ENCODE assay signal across 8 mouse cellular contexts in genomic region chr7:47023530-47023929, GRCm38 (mm10). TPM values are rescaled to one million over a fixed set of nuclear protein-coding genes. Genes with fewer than 3 reads are reported as not detected.
A peak's percentile ranks its signal among the peaks of the same experiment; 100 is the strongest.
DNase-seq lines count a peak whose midpoint lies in the region; ATAC-seq and TF ChIP-seq lines count a peak whose summit lies in the region.

No protein-coding gene starts in this region.

- H3K4me2 ChIP-seq in heart, postnatal 0 days (ENCODE audit: low read depth, low read length) = no peak overlapping the region
- H3K4me2 ChIP-seq in lung, embryonic 14.5 days = no peak overlapping the region

- H3K9ac ChIP-seq in heart, postnatal 0 days (replicated peaks; ENCODE audit: low read depth, low read length) = no peak overlapping the region
- H3K9ac ChIP-seq in lung, embryonic 14.5 days = no peak overlapping the region

- H3K9me3 ChIP-seq in heart, postnatal 0 days (replicated peaks; ENCODE audit: control insufficient read depth, low read length) = no peaks in the 10 kb centered on the region
- H3K9me3 ChIP-seq in lung, embryonic 14.5 days (ENCODE audit: low read depth, low read length) = no peaks in the 10 kb centered on the region

- TF ChIP-seq CTCF in bone marrow macrophage, adult 2 months (IDR thresholded peaks at IDR 0.05; ENCODE audit: low read depth, low read length) = peak; percentile 95
- TF ChIP-seq CTCF in heart, postnatal 0 days (IDR thresholded peaks at IDR 0.05; ENCODE audit: low read depth) = peak; percentile 92
- TF ChIP-seq CTCF in lung, embryonic 14.5 days (IDR thresholded peaks at IDR 0.05; ENCODE audit: low read depth) = peak; percentile 90

- no peak for TF ChIP-seq EP300 in heart, postnatal 0 days (IDR thresholded peaks at IDR 0.05; ENCODE audit: low read depth)

- 9% methylated on average over 6 of the region's 6 CpGs for whole genome bisulfite sequencing in heart, postnatal 0 days
- 3% methylated on average over 6 of the region's 6 CpGs for WGBS in large intestine, adult 2 months
- 11% methylated on average over 6 of the region's 6 CpGs for WGBS in lung, embryonic 14.5 days

- no peaks in the 10 kb centered on the region for H3K36me3 ChIP-seq in heart, postnatal 0 days (replicated peaks; ENCODE audit: control insufficient read depth, insufficient read depth, low read length)
- H3K36me3 ChIP-seq in lung, embryonic 14.5 days (ENCODE audit: insufficient read depth) = no peaks in the 10 kb centered on the region

- peaks cover 10% of the 10 kb centered on the region for H3K4me1 ChIP-seq in bone marrow macrophage, adult 2 months (ENCODE audit: control insufficient read depth, insufficient read depth, low read length)
- peaks cover 6% of the 10 kb centered on the region; the same call in 1 of the 2 replicates for H3K4me1 ChIP-seq in heart, postnatal 0 days (ENCODE audit: control insufficient read depth, insufficient read depth)
- H3K4me1 ChIP-seq in lung, embryonic 14.5 days (ENCODE audit: insufficient read depth) = no peaks in the 10 kb centered on the region

- ATAC-seq in erythroblast, adult 5-6 weeks (replicated peaks; ENCODE audit: low FRiP score, poor library complexity, severe bottlenecking) = peak; percentile 83
- peak; percentile 55 for ATAC-seq in heart, postnatal 0 days (ENCODE audit: insufficient read depth, low read depth)
- no peak for ATAC-seq in lung, embryonic 14.5 days (ENCODE audit: insufficient read depth)

- no peak for TF ChIP-seq POLR2A in bone marrow macrophage, adult 2 months (IDR thresholded peaks at IDR 0.05; ENCODE audit: borderline replicate concordance, low read depth, low read length)

- no peak overlapping the region for H3K4me3 ChIP-seq in bone marrow macrophage, adult 2 months (ENCODE audit: insufficient read depth, low read length)
- H3K4me3 ChIP-seq in heart, postnatal 0 days (ENCODE audit: low read depth, low read length) = no peak overlapping the region
- no peak overlapping the region for H3K4me3 ChIP-seq in lung, embryonic 14.5 days (ENCODE audit: low read depth, low read length)

- DNase-seq in ES-CJ7 (ENCODE audit: low read depth, low spot score) = peak; percentile 81
- DNase-seq in heart, postnatal 0 days (ENCODE audit: low spot score) = peak; percentile 78
- DNase-seq in large intestine, adult 2 months (ENCODE audit: low read depth, low spot score) = peak; percentile 63
- DNase-seq in lung, embryonic 14.5 days = peak; percentile 93
- peak; percentile 86 for DNase-seq in retina, embryonic 14.5 days (ENCODE audit: low spot score)
- DNase-seq in thymus, postnatal 36 days = peak; percentile 79 to 84

- no peaks in the 10 kb centered on the region for H3K27me3 ChIP-seq in heart, postnatal 0 days (ENCODE audit: control insufficient read depth, insufficient read depth, low read length)
- no peaks in the 10 kb centered on the region for H3K27me3 ChIP-seq in lung, embryonic 14.5 days (ENCODE audit: insufficient read depth, low read length)

- H3K27ac ChIP-seq in bone marrow macrophage, adult 2 months (ENCODE audit: insufficient read depth, low read depth, low read length) = no peak overlapping the region
- no peak overlapping the region for H3K27ac ChIP-seq in heart, postnatal 0 days (ENCODE audit: low read depth)
- no peak overlapping the region for H3K27ac ChIP-seq in lung, embryonic 14.5 days (ENCODE audit: low read depth)

RNA-seq across cellular contexts. Expression of gene Spty2d1, which starts 15.3 kb away (rescaled TPM):
- polyA plus RNA-seq in bone marrow macrophage, adult 2 months (2012; ENCODE audit: insufficient read depth, insufficient read length, missing spikeins) = 12.6 and 14.8 TPM in 2 replicates
- 11.9 and 17.3 TPM in 2 replicates for total RNA-seq in erythroblast, adult 5-6 weeks (2015; ENCODE audit: low replicate concordance)
- 13.6 and 20.6 TPM in 2 replicates for total RNA-seq in erythroblast, adult 5-6 weeks (2017; ENCODE audit: low replicate concordance)
- total RNA-seq in heart, postnatal 0 days (2014; rRNA removed; ENCODE audit: low replicate concordance) = 8.7 and 9.4 TPM in 2 replicates
- polyA plus RNA-seq in heart, postnatal 0 days (2015; fragmentation: Nextera tagmentation; extraction: Ambion mirVana) = 7.7 and 7.8 TPM in 2 replicates
- polyA plus RNA-seq in large intestine, adult 2 months (2012; rRNA removed) = 3.8 and 6.2 TPM in 2 replicates
- polyA plus RNA-seq in lung, embryonic 14.5 days (2014; fragmentation: Nextera tagmentation; extraction: Ambion mirVana) = 23.6 and 23.8 TPM in 2 replicates

RNA-seq across cellular contexts. Expression of gene Tmem86a, which starts 26.9 kb away (rescaled TPM):
- 100 and 103 TPM in 2 replicates for polyA plus RNA-seq in bone marrow macrophage, adult 2 months (2012; ENCODE audit: insufficient read depth, insufficient read length, missing spikeins)
- 3.3 and 10.0 TPM in 2 replicates for total RNA-seq in erythroblast, adult 5-6 weeks (2015; ENCODE audit: low replicate concordance)
- total RNA-seq in erythroblast, adult 5-6 weeks (2017; ENCODE audit: low replicate concordance) = 2.9 and 3.5 TPM in 2 replicates
- total RNA-seq in heart, postnatal 0 days (2014; rRNA removed; ENCODE audit: low replicate concordance) = 12.8 and 18.5 TPM in 2 replicates
- polyA plus RNA-seq in heart, postnatal 0 days (2015; fragmentation: Nextera tagmentation; extraction: Ambion mirVana) = 32.0 and 32.3 TPM in 2 replicates
- 52.8 and 183 TPM in 2 replicates for polyA plus RNA-seq in large intestine, adult 2 months (2012; rRNA removed)
- polyA plus RNA-seq in lung, embryonic 14.5 days (2014; fragmentation: Nextera tagmentation; extraction: Ambion mirVana) = 31.9 and 32.1 TPM in 2 replicates

RNA-seq across cellular contexts. Expression of gene Gm9999, which starts 40.1 kb away (rescaled TPM):
- not detected in 2 replicates for polyA plus RNA-seq in bone marrow macrophage, adult 2 months (2012; ENCODE audit: insufficient read depth, insufficient read length, missing spikeins)
- total RNA-seq in erythroblast, adult 5-6 weeks (2015; ENCODE audit: low replicate concordance) = not detected in 2 replicates
- total RNA-seq in erythroblast, adult 5-6 weeks (2017; ENCODE audit: low replicate concordance) = not detected in 2 replicates
- not detected in 2 replicates for total RNA-seq in heart, postnatal 0 days (2014; rRNA removed; ENCODE audit: low replicate concordance)
- polyA plus RNA-seq in heart, postnatal 0 days (2015; fragmentation: Nextera tagmentation; extraction: Ambion mirVana) = not detected in 2 replicates
- polyA plus RNA-seq in large intestine, adult 2 months (2012; rRNA removed) = not detected in 2 replicates
- not detected in 2 replicates for polyA plus RNA-seq in lung, embryonic 14.5 days (2014; fragmentation: Nextera tagmentation; extraction: Ambion mirVana)
